Mouse (Mus musculus): ENCODE results near the gene Hnrnph3. TPM values are rescaled to one million over a fixed set of nuclear protein-coding genes. Genes with fewer than 3 reads are reported as not detected.

The Hnrnph3 gene
- polyA plus RNA-seq (2012; rRNA removed; ENCODE audit: low replicate concordance) = 9.3 and 21.2 TPM in 2 replicates

GRCm38 (mm10) chr10:63023749-63024579, at the start of gene Hnrnph3, which contains the start of gene Pbld2:
TSS of gene Hnrnph3 (minus strand) at chr10:63024217.
TSS of gene Pbld2 (plus strand) at chr10:63024315.

DNA sequence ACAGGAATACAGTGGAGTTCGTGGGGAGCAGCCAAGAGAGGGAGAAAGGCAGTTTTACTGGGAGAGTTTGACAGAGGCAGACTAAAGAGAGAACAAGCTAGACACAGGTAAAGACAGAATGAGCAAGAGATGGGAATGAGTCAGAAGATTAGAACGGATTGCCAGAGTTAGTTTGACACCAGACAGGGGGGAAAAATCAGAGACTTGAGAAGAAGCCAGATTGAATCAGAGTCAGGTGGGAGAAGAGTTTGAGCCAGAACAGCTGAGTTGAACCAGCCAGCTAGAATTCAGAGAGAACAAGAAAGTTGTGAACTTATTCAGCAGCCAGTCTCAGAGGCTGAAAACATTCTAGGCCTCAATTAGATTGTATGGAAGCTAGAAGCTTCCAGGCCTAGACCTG, 35.8 kb upstream of the Hnrnph3 start, which contains the start of gene Pbld1:
Gene Pbld1 (plus strand): TSS at position 301 of the 400 bp plus-strand sequence.

DNA sequence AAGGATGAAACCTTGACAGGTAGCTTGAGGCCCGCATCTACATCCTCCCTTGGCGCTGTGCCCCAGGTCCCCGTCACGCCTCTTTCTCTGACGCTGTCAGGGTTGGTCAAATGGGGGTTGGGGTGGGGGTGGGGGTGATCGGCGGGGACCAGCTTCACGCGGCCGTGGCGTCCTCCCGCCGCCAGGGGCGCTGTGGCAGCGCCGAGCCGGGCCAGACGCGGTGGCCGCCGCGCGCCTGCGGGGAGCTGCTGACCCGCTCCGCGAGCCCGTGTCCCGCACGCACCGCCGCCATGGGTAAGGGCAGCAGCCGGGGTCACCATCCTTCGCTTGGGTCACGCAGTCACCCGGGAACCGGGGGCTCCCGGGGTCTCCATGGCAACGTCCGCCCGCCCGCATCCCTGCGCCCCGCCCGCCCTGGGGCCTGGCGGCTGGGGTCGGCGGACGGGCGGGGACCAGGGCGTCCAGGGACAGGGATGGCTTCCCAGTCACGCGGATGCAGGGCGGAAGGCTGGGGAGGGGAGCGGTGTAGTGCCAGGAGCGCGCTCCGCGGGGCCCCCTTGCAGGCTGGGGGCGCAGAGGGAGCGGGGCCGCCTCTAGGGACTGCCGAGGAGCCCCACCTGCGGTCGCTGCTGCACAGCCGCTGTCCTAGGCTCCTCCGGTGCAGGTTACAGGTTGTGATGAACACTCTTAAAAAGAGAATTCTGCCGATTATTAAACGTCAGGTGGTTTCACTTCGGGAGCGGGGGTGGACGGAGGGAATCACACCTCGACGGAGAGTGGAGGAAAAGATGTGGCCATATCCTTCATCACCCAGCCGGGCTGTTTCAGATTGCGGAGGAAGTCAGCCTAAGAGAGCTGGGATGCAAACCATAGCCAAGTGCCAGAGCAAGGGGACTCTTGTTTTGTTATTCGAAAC, 43.7 kb downstream of the Hnrnph3 start, which contains the start of gene Rufy2:
Gene Rufy2 (plus strand): TSS at position 185 of the 916 bp plus-strand sequence.

Other genes with a start within 250 kb of the Hnrnph3 start
- 53.2 and 101 TPM in 2 replicates for gene Ccar1, start 231.9 kb downstream of the Hnrnph3 start, polyA plus RNA-seq (2012; rRNA removed; ENCODE audit: low replicate concordance)
- 0.72 and 5.8 TPM in 2 replicates for gene Tet1, start 115.2 kb downstream of the Hnrnph3 start, polyA plus RNA-seq (2012; rRNA removed; ENCODE audit: low replicate concordance)
- gene Slc25a16, start 103.6 kb downstream of the Hnrnph3 start, polyA plus RNA-seq (2012; rRNA removed; ENCODE audit: low replicate concordance) = 35.5 and 41.7 TPM in 2 replicates
- 2.3 and 5.8 TPM in 2 replicates for gene Dna2, start 77.2 kb downstream of the Hnrnph3 start, polyA plus RNA-seq (2012; rRNA removed; ENCODE audit: low replicate concordance)
- 3.4 and 6.6 TPM in 2 replicates for gene Rufy2, start 44.0 kb downstream of the Hnrnph3 start, polyA plus RNA-seq (2012; rRNA removed; ENCODE audit: low replicate concordance)
- gene Pbld2, start 98 bp upstream of the Hnrnph3 start, polyA plus RNA-seq (2012; rRNA removed; ENCODE audit: low replicate concordance) = 1.5 and 2.5 TPM in 2 replicates
- gene Pbld1, start 35.9 kb upstream of the Hnrnph3 start, polyA plus RNA-seq (2012; rRNA removed; ENCODE audit: low replicate concordance) = 4.1 and 12.0 TPM in 2 replicates
- gene Atoh7, start 75.4 kb upstream of the Hnrnph3 start, polyA plus RNA-seq (2012; rRNA removed; ENCODE audit: low replicate concordance) = 0.09 TPM in 1 of 2 replicates, not detected in the other
- 0.06 TPM in 2 replicates for gene Mypn, start 179.7 kb upstream of the Hnrnph3 start, polyA plus RNA-seq (2012; rRNA removed; ENCODE audit: low replicate concordance)
- 21.9 and 24.5 TPM in 2 replicates for gene Herc4, start 219.6 kb upstream of the Hnrnph3 start, polyA plus RNA-seq (2012; rRNA removed; ENCODE audit: low replicate concordance)

All from subcutaneous adipose tissue, adult 2 months (tissue).